Mouse (Mus musculus) ES-E14 (cell line): ENCODE data around the gene Hp1bp3.

Experiments used
- CHD2 ChIP-seq: IDR thresholded peaks from 2 replicates; pipeline ENCODE4 v1.6.1; 2014; ENCODE audit warnings: mild to moderate bottlenecking, low read depth, low read length, inconsistent platforms
- HCFC1 ChIP-seq: IDR thresholded peaks from 2 replicates; pipeline ENCODE4 v1.6.1; 2012; ENCODE audit warnings: low read length, inconsistent platforms, borderline replicate concordance; ENCODE audit not compliant: insufficient read depth
- MAFK ChIP-seq: IDR thresholded peaks from 2 replicates; pipeline ENCODE4 v1.6.1; 2014; ENCODE audit warnings: mild to moderate bottlenecking, low read depth, low read length, inconsistent platforms; ENCODE audit not compliant: insufficient read depth

GRCm38 (mm10) chr4:138213861-138214260 lies 2.2 kb upstream of the Hp1bp3 start:
- TF ChIP-seq CHD2 (no peak), MAFK (no peak), HCFC1 (no peak)
